Mouse (Mus musculus) CD4-positive helper T cell, adult 2 months (primary cell): ENCODE results near the gene Prkag1.
A peak's percentile ranks its signal among the peaks of the same experiment; 100 is the strongest.

ENCODE experiments used
- DNase-seq: peaks from one replicate; pipeline ENCODE4 v3.0.0-alpha.2; 2012; ENCODE audit warnings: low read depth, missing footprints, low spot score

Prkag1 gene

GRCm38 (mm10) chr15:98853161-98853937, 22.0 kb upstream of the Prkag1 start:
- DNase-seq: no peak

- DNase-seq: no peak
Measured at GRCm38 (mm10) chr15:98852733-98853132, 21.4 kb upstream of the Prkag1 start.

GRCm38 (mm10) chr15:98852071-98852470, 20.8 kb upstream of the Prkag1 start:
- no peak for DNase-seq

- DNase-seq: no peak
Measured at GRCm38 (mm10) chr15:98851229-98851818, 20.0 kb upstream of the Prkag1 start.

- DNase-seq: no peak
Measured at GRCm38 (mm10) chr15:98850668-98851067, 19.3 kb upstream of the Prkag1 start.

- no peak for DNase-seq
Measured at GRCm38 (mm10) chr15:98849956-98850600, 18.8 kb upstream of the Prkag1 start.

- DNase-seq: no peak
Measured at GRCm38 (mm10) chr15:98849165-98849564, 17.8 kb upstream of the Prkag1 start.

GRCm38 (mm10) chr15:98846140-98846539, 14.8 kb upstream of the Prkag1 start:
- no peak for DNase-seq

GRCm38 (mm10) chr15:98845149-98845548, 13.8 kb upstream of the Prkag1 start:
- DNase-seq: no peak

GRCm38 (mm10) chr15:98843595-98844223, 12.4 kb upstream of the Prkag1 start:
- no peak for DNase-seq

- DNase-seq: no peak
Measured at GRCm38 (mm10) chr15:98839671-98840585, 8.6 kb upstream of the Prkag1 start.

GRCm38 (mm10) chr15:98839161-98839560, 7.8 kb upstream of the Prkag1 start:
- no peak for DNase-seq

GRCm38 (mm10) chr15:98837743-98838103, 6.4 kb upstream of the Prkag1 start:
- no peak for DNase-seq

GRCm38 (mm10) chr15:98837006-98837742, 5.9 kb upstream of the Prkag1 start:
- DNase-seq: no peak

- DNase-seq: no peak
Measured at GRCm38 (mm10) chr15:98835291-98835690, 4.0 kb upstream of the Prkag1 start.

GRCm38 (mm10) chr15:98834059-98834458, 2.7 kb upstream of the Prkag1 start:
- no peak for DNase-seq

- no peak for DNase-seq
Measured at GRCm38 (mm10) chr15:98833281-98833680, 2.0 kb upstream of the Prkag1 start.

- peak; percentile 81 for DNase-seq
Measured at GRCm38 (mm10) chr15:98832161-98833058, 1.1 kb upstream of the Prkag1 start.

- DNase-seq: no peak
Measured at GRCm38 (mm10) chr15:98831684-98832035, 339 bp upstream of the Prkag1 start.

- no peak for DNase-seq
Measured at GRCm38 (mm10) chr15:98827611-98828011, 3.7 kb downstream of the Prkag1 start.
